Mouse (Mus musculus) bone marrow macrophage, adult 2 months (primary cell): Measurements from ENCODE around the gene Btnl10. TPM values are rescaled to one million over a fixed set of nuclear protein-coding genes. Genes with fewer than 3 reads are reported as not detected.

Source experiments
- H3K27ac ChIP-seq: 2 replicates; pipeline ENCODE4 v1.5.1; 2012; ENCODE audit warnings: low read depth, low read length; ENCODE audit not compliant: insufficient read depth
- H3K4me1 ChIP-seq: 2 replicates; pipeline ENCODE4 v1.6.1; 2012; ENCODE audit warnings: low read length; ENCODE audit not compliant: control insufficient read depth, insufficient read depth
- H3K4me3 ChIP-seq: 2 replicates; pipeline ENCODE4 v1.5.1; 2012; ENCODE audit warnings: mild to moderate bottlenecking, low read length, moderate library complexity; ENCODE audit not compliant: insufficient read depth
- CTCF ChIP-seq: IDR thresholded peaks from 2 replicates; pipeline ENCODE4 v1.5.1; 2012; ENCODE audit warnings: low read depth, mild to moderate bottlenecking, low read length, moderate library complexity
- POLR2A ChIP-seq: IDR thresholded peaks from 2 replicates; pipeline ENCODE4 v1.6.1; 2012; ENCODE audit warnings: mild to moderate bottlenecking, low read depth, low read length, borderline replicate concordance
- polyA plus RNA-seq: library from polyadenylated mRNA; stranded (reverse); fragments of >200 nt; gene quantifications from 2 replicates; pipeline ENCODE4 v1.2.4, GENCODE M21; 2012; ENCODE audit not compliant: missing spikeins, insufficient read depth, insufficient read length

The Btnl10 gene
- polyA plus RNA-seq, 1 experiment = not detected

DNA sequence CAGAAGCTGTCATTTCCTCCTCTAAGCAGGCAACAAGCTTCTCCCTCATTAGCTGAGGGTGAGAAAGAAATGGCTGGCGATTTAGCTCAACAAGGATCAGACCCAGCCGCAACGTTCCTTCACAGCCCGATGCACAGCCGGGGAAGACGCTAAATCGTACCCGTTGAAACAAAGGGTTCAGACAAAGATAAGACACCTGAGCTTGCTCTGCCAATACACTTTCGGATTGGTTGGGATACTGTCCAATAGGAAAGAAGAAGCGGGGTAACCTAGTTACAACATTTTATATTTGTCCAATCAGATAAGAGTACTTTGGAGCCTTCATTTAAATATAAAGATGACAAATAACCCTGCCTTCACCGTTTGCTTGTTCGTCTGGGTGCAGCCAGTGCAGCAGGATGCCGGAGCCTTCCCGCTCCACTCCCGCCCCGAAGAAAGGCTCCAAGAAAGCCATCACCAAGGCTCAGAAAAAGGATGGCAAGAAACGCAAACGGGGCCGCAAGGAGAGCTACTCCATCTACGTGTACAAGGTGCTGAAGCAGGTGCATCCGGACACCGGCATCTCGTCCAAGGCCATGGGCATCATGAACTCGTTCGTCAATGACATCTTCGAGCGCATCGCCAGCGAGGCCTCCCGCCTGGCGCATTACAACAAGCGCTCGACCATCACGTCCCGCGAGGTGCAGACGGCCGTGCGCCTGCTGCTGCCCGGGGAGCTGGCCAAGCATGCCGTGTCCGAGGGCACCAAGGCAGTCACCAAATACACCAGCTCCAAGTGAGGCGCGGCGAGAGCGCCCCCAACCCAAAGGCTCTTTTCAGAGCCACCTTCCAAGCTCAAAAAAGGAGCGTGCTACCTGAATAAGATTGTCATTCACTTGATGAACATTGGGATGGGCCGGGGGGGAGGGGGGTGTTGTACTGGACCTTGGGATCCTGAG is 31.1 kb downstream of the Btnl10 start, which contains the start of gene Hist3h2ba:
Gene Hist3h2ba (plus strand): TSS at position 379 of the 938 bp plus-strand sequence.
- peak within 1 kb of the TSS; percentile 23 for H3K4me3 ChIP-seq
- TF ChIP-seq POLR2A (no peak), CTCF (no peak)
- H3K27ac ChIP-seq = no peak within 1 kb of the TSS
- H3K4me1 ChIP-seq = peaks cover 8% of the 10 kb centered on the region

- no peak overlapping the region for H3K27ac ChIP-seq
- no peak overlapping the region for H3K4me3 ChIP-seq
- TF ChIP-seq CTCF (no peak), POLR2A (no peak)
- peaks cover 8% of the 10 kb centered on the region for H3K4me1 ChIP-seq
These were observed 32.0 kb downstream of the Btnl10 start for GRCm38 (mm10) chr11:58949480-58950431.

DNA sequence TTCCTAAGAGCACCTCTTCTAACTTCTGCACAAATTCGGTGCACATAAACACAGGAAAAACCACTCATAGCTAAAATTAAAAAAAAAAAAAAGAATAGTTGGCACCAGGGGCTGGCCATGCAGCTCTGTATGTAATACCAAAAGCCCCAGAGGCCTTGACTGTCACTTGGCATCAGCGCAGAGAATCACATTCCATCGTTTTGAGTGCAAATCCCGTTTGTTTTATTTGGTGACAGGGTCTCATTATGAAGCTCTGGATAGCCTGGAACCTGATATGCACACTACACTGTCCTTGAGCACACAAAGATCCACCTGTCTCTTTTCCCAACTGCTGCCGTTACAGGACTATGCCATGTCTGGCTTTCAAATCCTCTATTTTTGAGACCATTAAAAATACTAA is 33.5 kb downstream of the Btnl10 start:
- H3K27ac ChIP-seq = no peak overlapping the region
- TF ChIP-seq POLR2A (no peak), CTCF (no peak)
- H3K4me3 ChIP-seq = no peak overlapping the region
- H3K4me1 ChIP-seq = peaks cover 8% of the 10 kb centered on the region

DNA sequence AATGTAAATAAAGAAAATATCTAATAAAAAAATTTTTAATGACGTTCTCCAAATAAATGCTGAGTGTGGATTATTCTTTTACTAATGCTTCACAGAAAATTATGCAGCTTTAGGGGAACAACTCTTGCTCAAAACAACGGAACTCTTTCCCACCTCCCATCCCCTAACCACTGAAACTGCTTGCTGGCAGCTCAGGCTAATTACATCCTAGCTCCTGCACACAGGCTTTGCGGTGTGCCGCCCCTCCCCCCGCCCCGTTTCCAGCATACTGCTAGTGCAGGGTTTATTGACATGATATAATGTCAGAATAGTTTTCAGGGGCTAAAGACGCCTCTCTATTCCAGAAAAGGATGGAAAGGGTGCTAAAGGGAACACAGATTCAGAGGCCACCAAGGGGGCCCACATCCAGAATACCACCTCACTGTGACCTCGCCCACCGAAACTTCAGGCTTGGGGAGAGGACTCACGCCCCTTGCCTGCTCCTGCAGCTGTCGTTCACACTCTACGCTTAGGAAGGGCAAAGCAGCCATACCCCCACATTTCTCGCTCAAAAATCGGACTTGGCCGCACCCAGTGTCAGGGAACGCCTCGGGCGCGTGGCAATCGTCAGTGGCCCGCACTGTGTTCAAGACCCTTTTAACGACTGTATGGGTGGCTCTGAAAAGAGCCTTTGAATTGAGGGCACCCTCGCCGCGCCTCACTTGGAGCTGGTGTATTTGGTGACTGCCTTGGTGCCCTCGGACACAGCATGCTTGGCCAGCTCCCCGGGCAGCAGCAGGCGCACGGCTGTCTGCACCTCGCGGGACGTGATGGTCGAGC is 35.9 kb downstream of the Btnl10 start:
- no peak for TF ChIP-seq POLR2A
- no peak for TF ChIP-seq CTCF
- H3K27ac ChIP-seq = peak overlapping the region; percentile 41; the same call in 1 of the 2 replicates

DNA sequence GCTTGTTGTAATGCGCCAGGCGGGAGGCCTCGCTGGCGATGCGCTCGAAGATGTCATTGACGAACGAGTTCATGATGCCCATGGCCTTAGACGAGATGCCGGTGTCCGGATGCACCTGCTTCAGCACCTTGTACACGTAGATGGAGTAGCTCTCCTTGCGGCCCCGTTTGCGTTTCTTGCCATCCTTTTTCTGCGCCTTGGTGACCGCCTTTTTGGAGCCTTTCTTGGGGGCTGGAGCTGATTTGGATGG is 36.4 kb downstream of the Btnl10 start:
- Histone ChIP-seq H3K4me1 (peaks cover 28% of the 10 kb centered on the region), H3K27ac (peak overlapping the region; percentile 41; the same call in 1 of the 2 replicates), H3K4me3 (peak overlapping the region; percentile 63)

More for the DNA sequence above, 35.9 kb downstream of the Btnl10 start:
- Histone ChIP-seq H3K4me3 (peak overlapping the region; percentile 63), H3K4me1 (peaks cover 26% of the 10 kb centered on the region)

DNA sequence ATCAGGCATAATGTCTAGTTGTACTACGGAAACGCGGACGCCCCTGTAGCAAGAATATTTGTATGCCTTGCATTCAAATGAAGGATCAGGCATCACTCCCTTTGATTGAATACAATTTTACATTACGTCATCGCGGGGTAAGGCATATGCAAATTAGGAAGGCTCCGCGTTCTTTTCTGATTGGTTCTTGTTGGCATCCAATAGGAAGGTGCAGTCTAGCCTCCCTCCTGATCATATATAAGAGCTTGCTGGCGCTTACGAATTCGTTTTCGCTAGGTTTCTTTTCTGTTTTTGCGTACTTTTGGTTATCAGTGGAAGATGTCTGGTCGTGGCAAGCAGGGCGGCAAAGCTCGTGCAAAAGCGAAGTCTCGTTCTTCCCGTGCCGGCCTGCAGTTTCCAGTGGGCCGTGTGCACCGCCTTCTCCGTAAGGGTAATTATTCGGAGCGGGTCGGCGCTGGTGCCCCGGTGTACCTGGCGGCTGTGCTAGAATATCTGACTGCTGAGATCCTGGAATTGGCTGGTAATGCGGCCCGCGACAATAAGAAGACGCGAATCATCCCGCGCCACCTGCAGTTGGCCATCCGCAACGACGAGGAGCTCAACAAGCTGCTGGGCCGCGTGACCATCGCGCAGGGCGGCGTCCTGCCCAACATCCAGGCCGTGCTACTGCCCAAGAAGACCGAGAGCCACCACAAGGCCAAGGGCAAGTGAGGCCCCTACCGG is 36.9 kb downstream of the Btnl10 start, which contains the start of the genes Hist3h2a and Trim17:
Gene Hist3h2a (plus strand): TSS at position 266 of the 723 bp plus-strand sequence.
Gene Trim17 (plus strand): TSS at position 266 of the 723 bp plus-strand sequence.
- TF ChIP-seq CTCF (0 out of 2 replicates have a peak, but pooled peaks have one; percentile 19), POLR2A (peak; percentile 78; the same call in 1 of the 2 replicates)
- Histone ChIP-seq H3K27ac (peak within 1 kb of the TSS; percentile 90), H3K4me3 (peak within 1 kb of the TSS; percentile 85), H3K4me1 (peaks cover 31% of the 10 kb centered on the region)

DNA sequence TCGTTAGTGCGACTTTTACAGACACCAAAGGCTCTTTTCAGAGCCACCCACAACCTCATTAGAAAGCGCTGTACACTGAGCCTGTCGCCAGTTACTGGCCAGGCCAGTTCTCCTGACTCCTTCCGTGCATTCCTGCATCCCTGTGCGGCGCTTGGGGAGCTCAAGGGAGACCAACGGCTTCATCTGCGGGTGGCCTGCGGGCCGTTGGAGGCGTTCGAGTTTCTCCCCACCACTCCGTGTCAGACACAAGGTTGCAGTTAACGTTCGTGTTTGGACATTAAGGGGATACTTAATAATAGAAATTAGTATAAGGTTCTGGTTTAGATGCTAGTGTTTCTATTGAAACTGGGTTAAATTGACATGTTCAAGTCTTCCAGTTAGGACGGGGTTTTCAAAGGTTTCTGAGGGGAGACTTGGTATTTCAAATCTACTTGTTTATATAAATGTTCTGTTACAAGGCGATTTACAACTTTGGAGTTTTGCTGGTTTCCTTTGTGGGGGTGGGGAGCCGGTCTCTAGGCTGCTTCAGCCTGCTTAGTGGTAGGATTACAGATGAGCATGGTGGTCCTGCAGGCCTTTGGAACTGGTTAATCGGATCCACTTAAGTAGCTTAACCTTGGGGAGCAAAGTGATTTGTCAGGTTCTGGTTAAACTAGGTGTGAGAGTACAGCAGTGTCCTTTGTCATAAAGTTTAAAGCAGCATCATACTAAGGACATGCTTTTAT is 37.6 kb downstream of the Btnl10 start:
- no peak for TF ChIP-seq CTCF
- no peak for TF ChIP-seq POLR2A
- Histone ChIP-seq H3K4me1 (peaks cover 31% of the 10 kb centered on the region), H3K27ac (peak overlapping the region; percentile 90), H3K4me3 (peak overlapping the region; percentile 85)

- TF ChIP-seq CTCF = no peak
- TF ChIP-seq POLR2A = no peak
- Histone ChIP-seq H3K4me1 (peaks cover 31% of the 10 kb centered on the region), H3K27ac (peak overlapping the region; percentile 90), H3K4me3 (peak overlapping the region; percentile 85)
These were observed 38.2 kb downstream of the Btnl10 start for GRCm38 (mm10) chr11:58955868-58956257.
